Mouse (Mus musculus): ENCODE results near the gene Sytl1.

GRCm38 (mm10) chr4:133234771-133235170 lies 28.1 kb downstream of the Sytl1 start:
- TF ChIP-seq CTCF (IDR thresholded peaks at IDR 0.05; ENCODE audit: borderline replicate concordance, control insufficient read depth, extremely low read depth, insufficient read depth, low read length, poor library complexity): no peak
- no peak for TF ChIP-seq POLR2A (IDR thresholded peaks at IDR 0.05; ENCODE audit: control insufficient read depth, extremely low read depth, insufficient read depth, low read length, poor library complexity)

Data from thymus, adult 2 months (tissue).